Mouse (Mus musculus) MEL (cell line): ENCODE measurements at regions not wholly inside any gene's neighbourhood (a gene's known extent, or its start where the extent isn't known, plus 50 kb on each side); places are given as distances from the start of the nearest gene placed in this dataset.

Experiments
- DNase-seq: peaks from one replicate; pipeline ENCODE4 v3.0.0; 2011; ENCODE audit warnings: low read depth, low spot score
- H3K27ac ChIP-seq: 2 replicates; pipeline ENCODE4 v1.5.1; 2012; ENCODE audit warnings: low read depth, mild to moderate bottlenecking, control low read depth, low read length, moderate library complexity; ENCODE audit not compliant: control insufficient read depth
- H3K27me3 ChIP-seq, 2 experiments: fragments of 150-350 bp in 1 of 2; sonication (generic) in 1 of 2; 2 replicates each; pipeline ENCODE4 v1.6.1; 2012; ENCODE audit warnings: low read length in 2 of 2, mild to moderate bottlenecking in 2 of 2, improper control_type of control experiment in 1 of 2, moderate library complexity in 1 of 2; ENCODE audit not compliant: insufficient read depth in 2 of 2, control insufficient read depth in 1 of 2
- H3K36me3 ChIP-seq, 2 experiments: 2 replicates each; pipeline ENCODE4 v1.6.1; 2012 to 2014; ENCODE audit warnings: low read length in 2 of 2, improper control_type of control experiment in 1 of 2, inconsistent platforms in 1 of 2, mild to moderate bottlenecking in 1 of 2; ENCODE audit not compliant: insufficient read depth in 2 of 2, control insufficient read depth in 1 of 2
- H3K4me1 ChIP-seq, 2 experiments: fragments of 150-350 bp in 1 of 2; sonication (generic) in 1 of 2; 2 replicates each; pipeline ENCODE4 v1.6.1; 2012; ENCODE audit warnings: low read length in 2 of 2, improper control_type of control experiment in 1 of 2, mild to moderate bottlenecking in 1 of 2; ENCODE audit not compliant: insufficient read depth in 2 of 2, control insufficient read depth in 1 of 2
- H3K4me3 ChIP-seq, 2 experiments: fragments of 150-350 bp in 1 of 2; sonication (generic) in 1 of 2; 2 replicates each; pipeline ENCODE4 v1.5.1; 2012; ENCODE audit warnings: low read depth in 2 of 2, low read length in 2 of 2, mild to moderate bottlenecking in 2 of 2, moderate library complexity in 2 of 2, control low read depth in 1 of 2, improper control_type of control experiment in 1 of 2; ENCODE audit not compliant: control insufficient read depth in 1 of 2, insufficient read depth in 1 of 2
- H3K79me2 ChIP-seq: 2 replicates; pipeline ENCODE4 v1.6.1; 2012; ENCODE audit warnings: mild to moderate bottlenecking, low read length, moderate library complexity; ENCODE audit not compliant: control insufficient read depth, poor library complexity, insufficient read depth
- H3K9ac ChIP-seq: 2 replicates; pipeline ENCODE4 v1.6.1; 2012; ENCODE audit warnings: low read depth, mild to moderate bottlenecking, control low read depth, low read length, moderate library complexity; ENCODE audit not compliant: control insufficient read depth, poor library complexity, severe bottlenecking
- H3K9me3 ChIP-seq: fragments of 150-350 bp; sonication (generic); replicated peaks from 2 replicates; pipeline ENCODE4 v1.6.1; 2012; ENCODE audit warnings: mild to moderate bottlenecking, low read length, improper control_type of control experiment, moderate library complexity; ENCODE audit not compliant: insufficient read depth
- E2F4 ChIP-seq: IDR thresholded peaks from 2 replicates; pipeline ENCODE4 v1.6.1; 2011; ENCODE audit warnings: low read depth, low read length, improper control_type of control experiment, borderline replicate concordance
- ELF1 ChIP-seq: IDR thresholded peaks from 2 replicates; pipeline ENCODE4 v1.6.1; 2014; ENCODE audit warnings: low read depth, mild to moderate bottlenecking, inconsistent platforms, low read length, improper control_type of control experiment, moderate library complexity
- EP300 ChIP-seq, 2 experiments: IDR thresholded peaks; 2 replicates each; pipeline ENCODE4 v1.6.1; 2011; ENCODE audit warnings: improper control_type of control experiment in 2 of 2, low read length in 2 of 2, low read depth in 1 of 2, mild to moderate bottlenecking in 1 of 2
- ETS1 ChIP-seq: IDR thresholded peaks from 2 replicates; pipeline ENCODE4 v1.6.1; 2012; ENCODE audit warnings: low read depth, mild to moderate bottlenecking, inconsistent platforms, low read length, improper control_type of control experiment, moderate library complexity
- GABPA ChIP-seq: IDR thresholded peaks from 2 replicates; pipeline ENCODE4 v1.6.1; 2012; ENCODE audit warnings: low read depth, mild to moderate bottlenecking, inconsistent platforms, low read length, improper control_type of control experiment, moderate library complexity
- JUND ChIP-seq: IDR thresholded peaks from 2 replicates; pipeline ENCODE4 v1.6.1; 2011; ENCODE audit warnings: low read depth, mild to moderate bottlenecking, improper control_type of control experiment, low read length
- KAT2A ChIP-seq: conservative IDR thresholded peaks from 2 replicates; pipeline ENCODE4 v1.6.1; 2012; ENCODE audit warnings: low read depth, low read length, improper control_type of control experiment, inconsistent platforms
- MAZ ChIP-seq: IDR thresholded peaks from 2 replicates; pipeline ENCODE4 v1.6.1; 2012; ENCODE audit warnings: low read depth, mild to moderate bottlenecking, inconsistent platforms, low read length, improper control_type of control experiment
- MXI1 ChIP-seq: IDR thresholded peaks from 2 replicates; pipeline ENCODE4 v1.6.1; 2011; ENCODE audit warnings: mild to moderate bottlenecking, low read depth, low read length, improper control_type of control experiment
- MYB ChIP-seq: IDR thresholded peaks from 2 replicates; pipeline ENCODE4 v1.6.1; 2011; ENCODE audit warnings: mild to moderate bottlenecking, low read depth, low read length, improper control_type of control experiment
- NELFE ChIP-seq: IDR thresholded peaks from 2 replicates; pipeline ENCODE4 v1.6.1; 2011; ENCODE audit warnings: low read depth, low read length, improper control_type of control experiment
- POLR2AphosphoS2 ChIP-seq: IDR thresholded peaks from 2 replicates; pipeline ENCODE4 v1.6.1; 2011; ENCODE audit warnings: low read length, improper control_type of control experiment
- POLR2AphosphoS5 ChIP-seq: IDR thresholded peaks from 2 replicates; pipeline ENCODE4 v1.6.1; 2012; ENCODE audit warnings: low read depth, borderline replicate concordance, mild to moderate bottlenecking, inconsistent platforms, low read length, moderate library complexity, mixed read lengths
- RAD21 ChIP-seq: IDR thresholded peaks from 2 replicates; pipeline ENCODE4 v1.6.1; 2011; ENCODE audit warnings: mild to moderate bottlenecking, low read depth, low read length, improper control_type of control experiment
- SIN3A ChIP-seq: IDR thresholded peaks from 2 replicates; pipeline ENCODE4 v1.6.1; 2012; ENCODE audit warnings: low read length, improper control_type of control experiment, inconsistent platforms
- TAL1 ChIP-seq: IDR thresholded peaks from 2 replicates; pipeline ENCODE4 v1.6.1; 2012; ENCODE audit warnings: mild to moderate bottlenecking, inconsistent platforms, low read length, moderate library complexity, mixed read lengths
- TBP ChIP-seq: IDR thresholded peaks from 2 replicates; pipeline ENCODE4 v1.8.0; 2011; ENCODE audit warnings: low read depth, low read length, improper control_type of control experiment
- TCF12 ChIP-seq: IDR thresholded peaks from 2 replicates; pipeline ENCODE4 v1.6.1; 2014; ENCODE audit warnings: low read depth, mild to moderate bottlenecking, inconsistent platforms, low read length, improper control_type of control experiment, moderate library complexity
- USF1 ChIP-seq: IDR thresholded peaks from 2 replicates; pipeline ENCODE4 v1.6.1; 2014; ENCODE audit warnings: low read depth, mild to moderate bottlenecking, inconsistent platforms, low read length, improper control_type of control experiment, moderate library complexity
- USF2 ChIP-seq, 2 experiments: IDR thresholded peaks; 2 replicates each; pipeline ENCODE4 v1.6.1; 2011 to 2012; ENCODE audit warnings: improper control_type of control experiment in 2 of 2, low read length in 2 of 2, borderline replicate concordance in 1 of 2, inconsistent platforms in 1 of 2, low read depth in 1 of 2, mild to moderate bottlenecking in 1 of 2; ENCODE audit not compliant: insufficient read depth in 1 of 2
- ZC3H11A ChIP-seq: IDR thresholded peaks from 2 replicates; pipeline ENCODE4 v1.6.1; 2012; ENCODE audit warnings: low read depth, mild to moderate bottlenecking, inconsistent platforms, low read length, improper control_type of control experiment
- ZMIZ1 ChIP-seq: IDR thresholded peaks from 2 replicates; pipeline ENCODE4 v1.6.1; 2012; ENCODE audit warnings: low read depth, mild to moderate bottlenecking, inconsistent platforms, low read length, improper control_type of control experiment, moderate library complexity

- Histone ChIP-seq H3K9ac (no peak overlapping the region), H3K27ac (no peak overlapping the region), H3K9me3 (no peaks in the 10 kb centered on the region), H3K27me3 (no peaks in the 10 kb centered on the region), H3K4me3 (no peak overlapping the region), H3K36me3 (no peaks in the 10 kb centered on the region), H3K4me1 (no peaks in the 10 kb centered on the region), H3K79me2 (no peaks in the 10 kb centered on the region)
- DNase-seq = no peak
- TF ChIP-seq TCF12 = no peak
- TF ChIP-seq MAZ = no peak
- no peak for TF ChIP-seq USF1
- no peak for TF ChIP-seq USF2 (IDR thresholded peaks at IDR 0.05; ENCODE audit: borderline replicate concordance in 1 of 2, insufficient read depth in 1 of 2, low read depth in 1 of 2, low read length in 2 of 2)
These were observed 192.8 kb downstream of the Opa1 start for GRCm38 (mm10) chr16:29771728-29772608.

GRCm38 (mm10) chr16:29772609-29772988, 193.5 kb downstream of the Opa1 start:
- Histone ChIP-seq H3K4me1 (no peaks in the 10 kb centered on the region), H3K9ac (no peak overlapping the region), H3K4me3 (no peak overlapping the region), H3K27me3 (no peaks in the 10 kb centered on the region), H3K27ac (no peak overlapping the region), H3K9me3 (no peaks in the 10 kb centered on the region), H3K79me2 (no peaks in the 10 kb centered on the region), H3K36me3 (no peaks in the 10 kb centered on the region)
- no peak for DNase-seq
- no peak for TF ChIP-seq RAD21
- no peak for TF ChIP-seq MAZ
- TF ChIP-seq TBP = no peak
- TF ChIP-seq POLR2AphosphoS2 = no peak
- no peak for TF ChIP-seq ELF1
- TF ChIP-seq ETS1 = no peak
- TF ChIP-seq E2F4 = no peak
- TF ChIP-seq ZC3H11A = no peak
- TF ChIP-seq NELFE = no peak
- no peak for TF ChIP-seq KAT2A
- TF ChIP-seq SIN3A = no peak
- TF ChIP-seq EP300 (IDR thresholded peaks at IDR 0.05; ENCODE audit: low read depth in 1 of 2, low read length in 2 of 2) = no peak
- no peak for TF ChIP-seq MYB
- TF ChIP-seq MXI1 = no peak
- TF ChIP-seq TAL1 = no peak
- TF ChIP-seq JUND = no peak
- no peak for TF ChIP-seq ZMIZ1
- no peak for TF ChIP-seq GABPA
- TF ChIP-seq POLR2AphosphoS5 = no peak
